Mouse (Mus musculus) left cerebral cortex, postnatal 10 days (tissue): ENCODE results near the gene Cebpg. TPM values are rescaled to one million over a fixed set of nuclear protein-coding genes. Genes with fewer than 3 reads are reported as not detected.

Source experiments
- DNase-seq, 2 experiments: peaks; one replicate each; pipeline ENCODE4 v3.0.0; 2021 to 2022; ENCODE audit warnings: low spot score in 2 of 2, mixed read lengths in 1 of 2; ENCODE audit errors: extremely low spot score in 1 of 2
- intact Hi-C: fragments of 180-260 bp; cut with DNase I; formaldehyde crosslinking; loops from one replicate; pipeline ENCODE4 v1.15.1; 2025
- microRNA-seq: library from miRNA; unstranded; fragments of <30 nt; microRNA quantifications from one replicate; pipeline ENCODE4 v1.2.0, GENCODE M21; 2022
- total RNA-seq, 2 experiments: library from RNA; stranded (reverse); gene quantifications; 2 replicates each; pipeline ENCODE4 v1.2.3; 2021

Cebpg gene
- total RNA-seq, 2 experiments from 2014 or later, result 24.2 to 25.2 TPM

- intact Hi-C loops, result loop anchor here (10.0 kb wide), 1 partner anchor 236 kb away; no protein-coding TSS in a partner anchor
Measured at GRCm38 (mm10) chr7:35029228-35029627, 27.1 kb downstream of the Cebpg start.

GRCm38 (mm10) chr7:35028559-35028958, 27.8 kb downstream of the Cebpg start:
- intact Hi-C loops, result loop anchor here (10.0 kb wide), 1 partner anchor 236 kb away; no protein-coding TSS in a partner anchor

More at GRCm38 (mm10) chr7:35029228-35029627, 27.1 kb downstream of the Cebpg start:
- no peak for DNase-seq

GRCm38 (mm10) chr7:35027801-35028420, 28.5 kb downstream of the Cebpg start:
- intact Hi-C loops, result loop anchor here (2.0 to 10.0 kb wide), 3 partner anchors 91 to 237 kb away; partner anchors contain the start of gene Cebpa
- DNase-seq, result no peak

More at GRCm38 (mm10) chr7:35028559-35028958, 27.8 kb downstream of the Cebpg start:
- peak in 1 of 2 experiments; percentile 57 for DNase-seq

- DNase-seq, result peak; percentile 46 to 61
- intact Hi-C loops, result loop anchor here (2.0 to 10.0 kb wide), 3 partner anchors 92 to 238 kb away; partner anchors contain the start of gene Cebpa
Measured at GRCm38 (mm10) chr7:35026838-35027291, 29.5 kb downstream of the Cebpg start.

- no peak for DNase-seq
- intact Hi-C loops, result loop anchor here (2.0 to 10.0 kb wide), 3 partner anchors 93 to 239 kb away; partner anchors contain the start of gene Cebpa
Measured at GRCm38 (mm10) chr7:35026276-35026630, 30.1 kb downstream of the Cebpg start.

GRCm38 (mm10) chr7:35025409-35026275, 30.7 kb downstream of the Cebpg start:
- intact Hi-C loops, result loop anchor here (2.0 to 10.0 kb wide), 3 partner anchors 93 to 239 kb away; partner anchors contain the start of gene Cebpa

GRCm38 (mm10) chr7:35024426-35024825, 31.9 kb downstream of the Cebpg start:
- intact Hi-C loops, result loop anchor here (5.0 to 10.0 kb wide), 2 partner anchors 240 to 347 kb away; no protein-coding TSS in a partner anchor

More at GRCm38 (mm10) chr7:35025409-35026275, 30.7 kb downstream of the Cebpg start:
- peak; percentile 59 to 78 for DNase-seq

GRCm38 (mm10) chr7:35023251-35023650, 33.1 kb downstream of the Cebpg start:
- intact Hi-C loops, result loop anchor here (5.0 to 10.0 kb wide), 2 partner anchors 242 to 346 kb away; no protein-coding TSS in a partner anchor
- no peak for DNase-seq

More at GRCm38 (mm10) chr7:35024426-35024825, 31.9 kb downstream of the Cebpg start:
- no peak for DNase-seq

GRCm38 (mm10) chr7:35021365-35021764, 35.0 kb downstream of the Cebpg start:
- intact Hi-C loops, result loop anchor here (5.0 to 10.0 kb wide), 2 partner anchors 243 to 344 kb away; no protein-coding TSS in a partner anchor
- no peak for DNase-seq

GRCm38 (mm10) chr7:35015252-35015651, 41.1 kb downstream of the Cebpg start:
- DNase-seq, result no peak
- intact Hi-C loops, result no loop called here

- intact Hi-C loops, result no loop called here
Measured at GRCm38 (mm10) chr7:35013228-35013627, 43.1 kb downstream of the Cebpg start.

GRCm38 (mm10) chr7:35006661-35007060, 49.7 kb downstream of the Cebpg start:
- intact Hi-C loops, result no loop called here
- no peak for DNase-seq

More at GRCm38 (mm10) chr7:35013228-35013627, 43.1 kb downstream of the Cebpg start:
- DNase-seq, result no peak

- intact Hi-C loops, result no loop called here
- DNase-seq, result no peak
Measured at GRCm38 (mm10) chr7:35003171-35003737, 53.1 kb downstream of the Cebpg start.

GRCm38 (mm10) chr7:35000839-35001238, 55.5 kb downstream of the Cebpg start:
- no peak for DNase-seq
- intact Hi-C loops, result no loop called here

Small RNA genes within 50 kb of the gene (microRNA-seq; reads per million reads assigned to microRNA genes)
- not detected for gene Gm25033

Other genes with a start within 250 kb of the Cebpg start
- gene Chst8, start 243.9 kb downstream of the Cebpg start, total RNA-seq, result 10 to 100 TPM; 16.8 to 17.6 TPM
- 10 to 100 TPM; 31.8 to 32.4 TPM for gene Pepd, start 144.2 kb downstream of the Cebpg start, total RNA-seq
- 1 to 10 TPM; 3.3 to 4.7 TPM for gene Cebpa, start 62.7 kb upstream of the Cebpg start, total RNA-seq
- gene Slc7a10, start 129.8 kb upstream of the Cebpg start, total RNA-seq, result 10 to 100 TPM; 42.6 to 43.4 TPM
- gene Lrp3, start 158.9 kb upstream of the Cebpg start, total RNA-seq, result 10 to 100 TPM; 88.1 to 90.1 TPM